Mouse (Mus musculus) testis, adult 2 months (tissue): ENCODE data around the gene Cers2.

Experiments used
- CTCF ChIP-seq: fragments of 200-500 bp; IDR thresholded peaks from 2 replicates; pipeline ENCODE4 v1.5.1; 2012; ENCODE audit warnings: low read depth, mild to moderate bottlenecking, inconsistent platforms, low read length, moderate library complexity; ENCODE audit not compliant: control insufficient read depth, insufficient read depth, insufficient replicate concordance
- POLR2A ChIP-seq: fragments of 200-500 bp; IDR thresholded peaks from 2 replicates; pipeline ENCODE4 v1.6.1; 2012; ENCODE audit warnings: low read depth, mild to moderate bottlenecking, inconsistent platforms, low read length, moderate library complexity; ENCODE audit not compliant: control insufficient read depth

GRCm38 (mm10) chr3:95313476-95313875, 1.1 kb upstream of the Cers2 start:
- no peak for TF ChIP-seq CTCF
- no peak for TF ChIP-seq POLR2A
